ENCODE assay signal across 16 mouse cellular contexts in the genomic region with DNA sequence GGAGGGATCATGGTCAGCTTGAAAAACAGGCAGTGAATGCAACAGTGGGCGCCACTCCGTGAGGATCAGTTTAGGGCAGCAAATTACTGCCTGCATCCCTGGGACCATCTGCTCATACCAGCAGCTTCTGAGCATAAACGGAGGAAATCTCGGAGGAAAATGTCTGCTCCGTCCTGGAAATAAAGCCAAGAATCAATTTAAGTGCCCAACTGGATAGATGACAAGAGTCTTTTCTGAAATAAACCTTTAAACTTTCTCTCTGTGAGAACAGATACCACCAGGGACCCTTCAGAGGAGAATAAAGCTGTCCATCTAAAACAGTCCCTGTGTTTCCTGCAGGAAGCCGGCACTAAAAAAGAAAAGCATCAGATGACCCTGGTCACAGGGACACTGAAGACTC.
DNase-seq lines count a peak whose midpoint lies in the region; ATAC-seq and TF ChIP-seq lines count a peak whose summit lies in the region.
"Had no signal": no experiment of that assay in that cellular context is flagged by ENCODE, and none has a peak within 500 bp of the region (broad histone marks: within the 10 kb centered on the region; RNA-seq: fewer than 3 reads in every experiment).

No protein-coding gene starts in this region.

- no peak overlapping the region for H3K9ac ChIP-seq in forebrain, embryonic 15.5 days (replicated peaks)
- no peak overlapping the region for H3K9ac ChIP-seq in forebrain, embryonic 13.5 days
- H3K9ac ChIP-seq: embryonic facial prominence, embryonic 12.5 days; intestine, embryonic 15.5 days; limb, embryonic 12.5 days had no signal

- H3K4me2 ChIP-seq in forebrain, embryonic 15.5 days (replicated peaks): no peak overlapping the region
- H3K4me2 ChIP-seq in forebrain, embryonic 13.5 days: no peak overlapping the region
- H3K4me2 ChIP-seq: embryonic facial prominence, embryonic 12.5 days; intestine, embryonic 15.5 days; limb, embryonic 12.5 days; midbrain, embryonic 11.5 days had no signal

- no peaks in the 10 kb centered on the region; the same call in 1 of the 2 replicates for H3K4me1 ChIP-seq in forebrain, embryonic 15.5 days
- H3K4me1 ChIP-seq in forebrain, embryonic 13.5 days: no peaks in the 10 kb centered on the region
- H3K4me1 ChIP-seq: embryonic facial prominence, embryonic 12.5 days; heart, embryonic 10.5 days; intestine, embryonic 15.5 days; limb, embryonic 12.5 days had no signal

- ATAC-seq in forebrain, embryonic 15.5 days (replicated peaks): no peak
- no peak for ATAC-seq in forebrain, embryonic 13.5 days
- ATAC-seq: intestine, embryonic 15.5 days had no signal

- 54% methylated on average over 6 of the region's 6 CpGs for WGBS in forebrain, embryonic 15.5 days
- 57% methylated on average over 6 of the region's 6 CpGs for WGBS in forebrain, embryonic 13.5 days

- no peaks in the 10 kb centered on the region for H3K9me3 ChIP-seq in forebrain, embryonic 15.5 days
- H3K9me3 ChIP-seq in forebrain, embryonic 13.5 days (replicated peaks): no peaks in the 10 kb centered on the region
- H3K9me3 ChIP-seq: embryonic facial prominence, embryonic 12.5 days; heart, embryonic 10.5 days; intestine, embryonic 15.5 days; limb, embryonic 12.5 days had no signal

- TF ChIP-seq CTCF in brain, embryonic 14.5 days (IDR thresholded peaks at IDR 0.05; ENCODE audit: borderline replicate concordance, extremely low read depth, insufficient read depth, insufficient read length): no peak

- no peak overlapping the region for H3K4me3 ChIP-seq in forebrain, embryonic 15.5 days
- no peak overlapping the region for H3K4me3 ChIP-seq in forebrain, embryonic 13.5 days
- H3K4me3 ChIP-seq: embryonic facial prominence, embryonic 12.5 days; heart, embryonic 10.5 days; intestine, embryonic 15.5 days; limb, embryonic 12.5 days had no signal

- TF ChIP-seq POLR2A in brain, embryonic 14.5 days (IDR thresholded peaks at IDR 0.05; ENCODE audit: borderline replicate concordance, extremely low read depth, insufficient read depth, insufficient read length, poor library complexity, severe bottlenecking): no peak

- no peaks in the 10 kb centered on the region for H3K27me3 ChIP-seq in forebrain, embryonic 15.5 days
- H3K27me3 ChIP-seq in forebrain, embryonic 13.5 days: no peaks in the 10 kb centered on the region
- H3K27me3 ChIP-seq: embryonic facial prominence, embryonic 12.5 days; intestine, embryonic 15.5 days; limb, embryonic 12.5 days had no signal

- DNase-seq in kidney, postnatal 10 days: peak; percentile 34
- DNase-seq in kidney, postnatal 36 days: no peak
- peak; percentile 67 for DNase-seq in brain, embryonic 14.5 days (ENCODE audit: low read depth)
- peak; percentile 66 to 75 for DNase-seq in cerebellum, postnatal 10 days
- DNase-seq in thymus, postnatal 10 days (ENCODE audit: low spot score in 2 of 2): no peak
- no peak for DNase-seq in urinary bladder, adult 18-20 months (ENCODE audit: low spot score in 2 of 2)
- DNase-seq: gastrocnemius, postnatal 25 days; heart, postnatal 4 days; spleen, adult 18-20 months had no signal

- no peaks in the 10 kb centered on the region for H3K36me3 ChIP-seq in forebrain, embryonic 15.5 days
- H3K36me3 ChIP-seq in forebrain, embryonic 13.5 days (ENCODE audit: poor library complexity, severe bottlenecking): no peaks in the 10 kb centered on the region
- H3K36me3 ChIP-seq: embryonic facial prominence, embryonic 12.5 days; heart, embryonic 10.5 days; intestine, embryonic 15.5 days; limb, embryonic 12.5 days had no signal

- peak overlapping the region; percentile 56; the same call in 1 of the 2 replicates for H3K27ac ChIP-seq in forebrain, embryonic 15.5 days (replicated peaks)
- H3K27ac ChIP-seq in forebrain, embryonic 13.5 days: no peak overlapping the region
- H3K27ac ChIP-seq: embryonic facial prominence, embryonic 12.5 days; heart, embryonic 10.5 days; intestine, embryonic 15.5 days; limb, embryonic 12.5 days had no signal

Comparison
In these comparisons a context has a peak if more than half of its experiments do, and no peak if none do; other contexts are left out.
1. DNase-seq: peak in kidney, postnatal 10 days (single experiment), brain, embryonic 14.5 days (single experiment) and cerebellum, postnatal 10 days (2 of 2); none in kidney, postnatal 36 days (0 of 2), thymus, postnatal 10 days (0 of 2) and urinary bladder, adult 18-20 months (0 of 2).